Mouse (Mus musculus) neural tube, embryonic 15.5 days (tissue): ENCODE results near the gene Rapgef1. TPM values are rescaled to one million over a fixed set of nuclear protein-coding genes. Genes with fewer than 3 reads are reported as not detected.

ENCODE experiments used
- ATAC-seq: fragments of 200-750 bp; cut with Nextera tagmentation; 2 replicates; pipeline ENCODE4 v1.8.0; 2017; ENCODE audit warnings: mild to moderate bottlenecking, moderate TSS enrichment, moderate library complexity; ENCODE audit not compliant: low FRiP score
- H3K27ac ChIP-seq: fragments of 300-500 bp; sonication (generic); replicated peaks from 2 replicates; pipeline ENCODE4 v1.5.1; 2015; ENCODE audit warnings: mild to moderate bottlenecking, inconsistent platforms
- H3K27me3 ChIP-seq: fragments of 300-500 bp; sonication (generic); replicated peaks from 2 replicates; pipeline ENCODE4 v1.6.1; 2015; ENCODE audit warnings: inconsistent platforms
- H3K36me3 ChIP-seq: fragments of 300-500 bp; sonication (generic); 2 replicates; pipeline ENCODE4 v1.6.1; 2015; ENCODE audit warnings: inconsistent platforms
- H3K4me1 ChIP-seq: fragments of 300-500 bp; sonication (generic); 2 replicates; pipeline ENCODE4 v1.6.1; 2015; ENCODE audit warnings: inconsistent platforms
- H3K4me2 ChIP-seq: fragments of 300-500 bp; sonication (generic); 2 replicates; pipeline ENCODE4 v1.6.1; 2015; ENCODE audit warnings: inconsistent platforms, mild to moderate bottlenecking, moderate library complexity
- H3K4me3 ChIP-seq: fragments of 300-500 bp; sonication (generic); replicated peaks from 2 replicates; pipeline ENCODE4 v1.5.1; 2015; ENCODE audit warnings: mild to moderate bottlenecking, inconsistent platforms
- H3K9ac ChIP-seq: fragments of 300-500 bp; sonication (generic); replicated peaks from 2 replicates; pipeline ENCODE4 v1.6.1; 2015; ENCODE audit warnings: mild to moderate bottlenecking, inconsistent platforms
- H3K9me3 ChIP-seq: fragments of 300-500 bp; sonication (generic); replicated peaks from 2 replicates; pipeline ENCODE4 v1.6.1; 2016; ENCODE audit warnings: inconsistent platforms
- WGBS: fragments of 180-500 bp; shearing (Covaris S2); methylation state at CpG from one replicate; pipeline ENCODE4 v1.1.7; 2015; ENCODE audit warnings: mixed read lengths; 5-methylcytosine and 5-hydroxymethylcytosine counted together
- polyA plus RNA-seq: library from polyadenylated mRNA; unstranded; fragments of >200 nt; fragmentation: Nextera tagmentation; extraction: Ambion mirVana; gene quantifications from 2 replicates; pipeline ENCODE4 v1.2.1, GENCODE M21; 2015

The Rapgef1 gene
- polyA plus RNA-seq, 1 experiment from 2014 or later, result 16.9 TPM

GRCm38 (mm10) chr2:29714127-29714526 lies 94.6 kb downstream of the Rapgef1 start:
- 91% methylated on average over 5 of the region's 5 CpGs for WGBS
- H3K36me3 ChIP-seq, result peaks cover 34% of the 10 kb centered on the region
- ATAC-seq, result no peak

GRCm38 (mm10) chr2:29716143-29716542 lies 96.6 kb downstream of the Rapgef1 start:
- no peak overlapping the region for H3K4me3 ChIP-seq
- H3K9me3 ChIP-seq, result no peaks in the 10 kb centered on the region
- H3K4me1 ChIP-seq, result peaks cover 7% of the 10 kb centered on the region; the same call in 1 of the 2 replicates
- no peak for ATAC-seq
- no peak overlapping the region for H3K9ac ChIP-seq
- H3K27ac ChIP-seq, result peak overlapping the region; percentile 48
- no peak overlapping the region for H3K4me2 ChIP-seq
- 50% methylated on average over 7 of the region's 7 CpGs for WGBS
- H3K36me3 ChIP-seq, result peaks cover 37% of the 10 kb centered on the region
- H3K27me3 ChIP-seq, result no peaks in the 10 kb centered on the region

More at GRCm38 (mm10) chr2:29714127-29714526, 94.6 kb downstream of the Rapgef1 start:
- no peak overlapping the region for H3K9ac ChIP-seq
- no peak overlapping the region for H3K27ac ChIP-seq
- no peak overlapping the region for H3K4me3 ChIP-seq
- peaks cover 7% of the 10 kb centered on the region; the same call in 1 of the 2 replicates for H3K4me1 ChIP-seq
- H3K4me2 ChIP-seq, result no peak overlapping the region
- H3K27me3 ChIP-seq, result no peaks in the 10 kb centered on the region
- no peaks in the 10 kb centered on the region for H3K9me3 ChIP-seq

GRCm38 (mm10) chr2:29716691-29717090 lies 97.2 kb downstream of the Rapgef1 start:
- peaks cover 33% of the 10 kb centered on the region for H3K36me3 ChIP-seq
- peaks cover 7% of the 10 kb centered on the region; the same call in 1 of the 2 replicates for H3K4me1 ChIP-seq
- 29% methylated on average over 6 of the region's 6 CpGs for WGBS
- H3K4me3 ChIP-seq, result no peak overlapping the region
- peak overlapping the region; percentile 48; the same call in 1 of the 2 replicates for H3K27ac ChIP-seq
- no peak overlapping the region for H3K4me2 ChIP-seq
- H3K27me3 ChIP-seq, result no peaks in the 10 kb centered on the region
- no peak for ATAC-seq
- H3K9me3 ChIP-seq, result no peaks in the 10 kb centered on the region
- no peak overlapping the region for H3K9ac ChIP-seq

GRCm38 (mm10) chr2:29718581-29718980 lies 99.1 kb downstream of the Rapgef1 start:
- no peak overlapping the region for H3K27ac ChIP-seq
- peaks cover 40% of the 10 kb centered on the region for H3K36me3 ChIP-seq
- ATAC-seq, result no peak
- peaks cover 7% of the 10 kb centered on the region; the same call in 1 of the 2 replicates for H3K4me1 ChIP-seq
- H3K4me2 ChIP-seq, result no peak overlapping the region
- no peaks in the 10 kb centered on the region for H3K27me3 ChIP-seq
- H3K4me3 ChIP-seq, result no peak overlapping the region
- no peaks in the 10 kb centered on the region for H3K9me3 ChIP-seq
- no peak overlapping the region for H3K9ac ChIP-seq
- 95% methylated on average over 5 of the region's 5 CpGs for WGBS

GRCm38 (mm10) chr2:29723132-29723531 lies 103.6 kb downstream of the Rapgef1 start:
- 96% methylated on average over 3 of the region's 3 CpGs for WGBS

GRCm38 (mm10) chr2:29724664-29725365 lies 105.3 kb downstream of the Rapgef1 start:
- no peak overlapping the region for H3K27ac ChIP-seq
- H3K36me3 ChIP-seq, result peaks cover 77% of the 10 kb centered on the region
- H3K9me3 ChIP-seq, result no peaks in the 10 kb centered on the region
- no peaks in the 10 kb centered on the region for H3K4me1 ChIP-seq
- H3K4me2 ChIP-seq, result no peak overlapping the region
- whole genome bisulfite sequencing, result 85% methylated on average over 5 of the region's 5 CpGs
- no peak for ATAC-seq
- no peak overlapping the region for H3K9ac ChIP-seq
- no peaks in the 10 kb centered on the region for H3K27me3 ChIP-seq
- no peak overlapping the region for H3K4me3 ChIP-seq

More at GRCm38 (mm10) chr2:29723132-29723531, 103.6 kb downstream of the Rapgef1 start:
- H3K4me3 ChIP-seq, result no peak overlapping the region
- ATAC-seq, result no peak
- H3K27me3 ChIP-seq, result no peaks in the 10 kb centered on the region
- peaks cover 66% of the 10 kb centered on the region for H3K36me3 ChIP-seq
- no peak overlapping the region for H3K9ac ChIP-seq
- no peak overlapping the region for H3K27ac ChIP-seq
- H3K4me2 ChIP-seq, result no peak overlapping the region
- H3K9me3 ChIP-seq, result no peaks in the 10 kb centered on the region
- no peaks in the 10 kb centered on the region for H3K4me1 ChIP-seq

- Histone ChIP-seq H3K4me1 (no peaks in the 10 kb centered on the region), H3K9me3 (no peaks in the 10 kb centered on the region), H3K4me2 (no peak overlapping the region), H3K9ac (no peak overlapping the region), H3K4me3 (no peak overlapping the region), H3K27ac (no peak overlapping the region), H3K36me3 (peaks cover 88% of the 10 kb centered on the region), H3K27me3 (no peaks in the 10 kb centered on the region)
- WGBS, result 52% methylated on average over 2 of the region's 2 CpGs
- no peak for ATAC-seq
Measured at GRCm38 (mm10) chr2:29729500-29729899, 110.0 kb downstream of the Rapgef1 start.

- Histone ChIP-seq H3K27ac (no peak overlapping the region), H3K36me3 (peaks cover 86% of the 10 kb centered on the region), H3K9ac (no peak overlapping the region), H3K4me2 (no peak overlapping the region), H3K4me3 (no peak overlapping the region), H3K4me1 (no peaks in the 10 kb centered on the region), H3K9me3 (no peaks in the 10 kb centered on the region), H3K27me3 (no peaks in the 10 kb centered on the region)
- no peak for ATAC-seq
- WGBS, result 77% methylated on average over 3 of the region's 3 CpGs
Measured at GRCm38 (mm10) chr2:29731545-29731944, 112.0 kb downstream of the Rapgef1 start.

GRCm38 (mm10) chr2:29732559-29732958 lies 113.0 kb downstream of the Rapgef1 start:
- Histone ChIP-seq H3K9ac (no peak overlapping the region), H3K4me1 (no peaks in the 10 kb centered on the region), H3K36me3 (peaks cover 87% of the 10 kb centered on the region), H3K4me2 (no peak overlapping the region), H3K9me3 (no peaks in the 10 kb centered on the region), H3K27me3 (no peaks in the 10 kb centered on the region), H3K27ac (no peak overlapping the region), H3K4me3 (no peak overlapping the region)
- no peak for ATAC-seq
- WGBS, result 93% methylated on average over 10 of the region's 10 CpGs

GRCm38 (mm10) chr2:29733348-29733747 lies 113.8 kb downstream of the Rapgef1 start:
- WGBS, result 98% methylated on average over 5 of the region's 5 CpGs
- Histone ChIP-seq H3K4me1 (no peaks in the 10 kb centered on the region), H3K9ac (no peak overlapping the region), H3K27ac (no peak overlapping the region), H3K9me3 (no peaks in the 10 kb centered on the region), H3K4me3 (no peak overlapping the region), H3K36me3 (peaks cover 88% of the 10 kb centered on the region), H3K4me2 (no peak overlapping the region), H3K27me3 (no peaks in the 10 kb centered on the region)
- no peak for ATAC-seq

GRCm38 (mm10) chr2:29735708-29736107 lies 116.2 kb downstream of the Rapgef1 start:
- 95% methylated on average over 12 of the region's 12 CpGs for WGBS
- Histone ChIP-seq H3K27ac (no peak overlapping the region), H3K27me3 (no peaks in the 10 kb centered on the region), H3K9ac (no peak overlapping the region), H3K4me3 (no peak overlapping the region), H3K4me1 (no peaks in the 10 kb centered on the region), H3K4me2 (no peak overlapping the region), H3K9me3 (no peaks in the 10 kb centered on the region), H3K36me3 (peaks cover 83% of the 10 kb centered on the region)
- ATAC-seq, result no peak

- Histone ChIP-seq H3K36me3 (peaks cover 76% of the 10 kb centered on the region), H3K9ac (no peak overlapping the region), H3K27me3 (no peaks in the 10 kb centered on the region), H3K4me1 (no peaks in the 10 kb centered on the region), H3K4me3 (no peak overlapping the region), H3K27ac (no peak overlapping the region), H3K9me3 (no peaks in the 10 kb centered on the region), H3K4me2 (no peak overlapping the region)
- ATAC-seq, result no peak
- 89% methylated on average over 12 of the region's 12 CpGs for WGBS
Measured at GRCm38 (mm10) chr2:29737209-29737925, 117.8 kb downstream of the Rapgef1 start.
